Mouse (Mus musculus): ENCODE data around the gene Rgp1. TPM values are rescaled to one million over a fixed set of nuclear protein-coding genes. Genes with fewer than 3 reads are reported as not detected.

Gene Rgp1
- total and polyA plus RNA-seq, 3 experiments, result 17.1 to 47.6 TPM; not detected in 1

GRCm38 (mm10) chr4:43604099-43604498 is 25.6 kb downstream of the Rgp1 start:
- DNase-seq (ENCODE audit: low read depth, low spot score), result no peak
- no peak for TF ChIP-seq RAD21 (IDR thresholded peaks at IDR 0.05; ENCODE audit: low read depth, low read length)
- peak; percentile 37; the same call in 1 of the 2 replicates for TF ChIP-seq USF1 (IDR thresholded peaks at IDR 0.05; ENCODE audit: low read depth, low read length)
- peak; percentile 80 for TF ChIP-seq ZNF384 (IDR thresholded peaks at IDR 0.05; ENCODE audit: low read depth, low read length)
- Histone ChIP-seq H3K36me3 (ENCODE audit: control insufficient read depth in 1 of 2, insufficient read depth in 2 of 2, low read length in 2 of 2) (peaks cover 0 to 39% of the 10 kb centered on the region in 2 experiments; a peak in 2 of 4 replicates), H3K9me3 (replicated peaks; ENCODE audit: insufficient read depth, low read length) (no peaks in the 10 kb centered on the region), H3K27ac (ENCODE audit: control insufficient read depth, low read depth, low read length) (no peak overlapping the region), H3K27me3 (ENCODE audit: control insufficient read depth in 1 of 2, insufficient read depth in 2 of 2, low read length in 2 of 2) (no peaks in the 10 kb centered on the region), H3K9ac (ENCODE audit: control insufficient read depth, low read depth, low read length, poor library complexity, severe bottlenecking) (no peak overlapping the region), H3K4me3 (ENCODE audit: control insufficient read depth in 1 of 2, insufficient read depth in 1 of 2, low read depth in 2 of 2, low read length in 2 of 2) (no peak overlapping the region), H3K79me2 (ENCODE audit: control insufficient read depth, insufficient read depth, low read length, poor library complexity) (no peaks in the 10 kb centered on the region), H3K4me1 (ENCODE audit: control insufficient read depth in 1 of 2, insufficient read depth in 2 of 2, low read length in 2 of 2) (peaks cover 30% of the 10 kb centered on the region in 2 experiments)

- Histone ChIP-seq H3K9me3 (replicated peaks; ENCODE audit: insufficient read depth, low read length) (no peaks in the 10 kb centered on the region), H3K79me2 (ENCODE audit: control insufficient read depth, insufficient read depth, low read length, poor library complexity) (no peaks in the 10 kb centered on the region), H3K36me3 (ENCODE audit: control insufficient read depth in 1 of 2, insufficient read depth in 2 of 2, low read length in 2 of 2) (peaks cover 0 to 34% of the 10 kb centered on the region in 2 experiments; a peak in 2 of 4 replicates), H3K9ac (ENCODE audit: control insufficient read depth, low read depth, low read length, poor library complexity, severe bottlenecking) (peak overlapping the region; percentile 25), H3K4me3 (ENCODE audit: control insufficient read depth in 1 of 2, insufficient read depth in 1 of 2, low read depth in 2 of 2, low read length in 2 of 2) (peak overlapping the region; percentile 18 to 22), H3K4me1 (ENCODE audit: control insufficient read depth in 1 of 2, insufficient read depth in 2 of 2, low read length in 2 of 2) (peaks cover 22 to 27% of the 10 kb centered on the region in 2 experiments), H3K27me3 (ENCODE audit: control insufficient read depth in 1 of 2, insufficient read depth in 2 of 2, low read length in 2 of 2) (no peaks in the 10 kb centered on the region), H3K27ac (ENCODE audit: control insufficient read depth, low read depth, low read length) (peak overlapping the region; percentile 75)
- TF ChIP-seq MAX (IDR thresholded peaks at IDR 0.05; ENCODE audit: low read length) (no peak), MEF2A (IDR thresholded peaks at IDR 0.05; ENCODE audit: extremely low read depth, insufficient replicate concordance, low read depth, low read length, poor library complexity, severe bottlenecking) (peak; percentile 57; the same call in 1 of the 2 replicates), USF1 (IDR thresholded peaks at IDR 0.05; ENCODE audit: low read depth, low read length) (no peak), TCF12 (IDR thresholded peaks at IDR 0.05; ENCODE audit: low read depth, low read length) (peak; percentile 90), MYB (IDR thresholded peaks at IDR 0.05; ENCODE audit: low read depth, low read length) (no peak), EP300 (IDR thresholded peaks at IDR 0.05; ENCODE audit: low read depth in 1 of 2, low read length in 2 of 2) (peak; percentile 86 to 93), TAL1 (IDR thresholded peaks at IDR 0.05; ENCODE audit: low read length) (peak; percentile 97), CHD1 (IDR thresholded peaks at IDR 0.05; ENCODE audit: low read depth, low read length) (no peak), CTCF (IDR thresholded peaks at IDR 0.05 in 2 of 3, conservative IDR thresholded peaks at IDR 0.05 in 1 of 3; ENCODE audit: control insufficient read depth in 1 of 3, insufficient read depth in 1 of 3, low read depth in 2 of 3, low read length in 3 of 3, poor library complexity in 1 of 3, severe bottlenecking in 1 of 3) (no peak), HCFC1 (IDR thresholded peaks at IDR 0.05; ENCODE audit: low read depth, low read length) (0 out of 2 replicates have a peak, but pooled peaks have one; percentile 34), ETS1 (IDR thresholded peaks at IDR 0.05; ENCODE audit: low read depth, low read length) (peak; percentile 93), RCOR1 (IDR thresholded peaks at IDR 0.05; ENCODE audit: low read depth, low read length) (peak; percentile 77; the same call in 1 of the 2 replicates), MXI1 (IDR thresholded peaks at IDR 0.05; ENCODE audit: low read depth, low read length) (no peak), MAFK (IDR thresholded peaks at IDR 0.05; ENCODE audit: borderline replicate concordance, low read depth, low read length) (no peak), MAZ (IDR thresholded peaks at IDR 0.05; ENCODE audit: low read depth, low read length) (no peak), UBTF (IDR thresholded peaks at IDR 0.05; ENCODE audit: borderline replicate concordance, insufficient read depth, low read depth, low read length) (no peak), POLR2A (IDR thresholded peaks at IDR 0.05; ENCODE audit: control insufficient read depth in 1 of 2, insufficient read depth in 1 of 2, low read depth in 1 of 2, low read length in 2 of 2, poor library complexity in 1 of 2) (peak in 1 of 2 experiments; percentile 27; a peak in 1 of 4 replicates), NRF1 (IDR thresholded peaks at IDR 0.05; ENCODE audit: insufficient read depth, low read depth, low read length, poor library complexity, severe bottlenecking) (no peak), GATA1 (IDR thresholded peaks at IDR 0.05; ENCODE audit: low read depth, low read length) (peak; percentile 93), SIN3A (IDR thresholded peaks at IDR 0.05; ENCODE audit: low read length) (peak; percentile 81)
- peak; percentile 90 for DNase-seq (ENCODE audit: low read depth, low spot score)
Observed at GRCm38 (mm10) chr4:43604751-43605685, 26.5 kb downstream of the Rgp1 start.
